Mouse (Mus musculus) hindbrain, embryonic 12.5 days (tissue): Measurements from ENCODE around the gene Foxc2. TPM values are rescaled to one million over a fixed set of nuclear protein-coding genes. Genes with fewer than 3 reads are reported as not detected.

Experiments
- ATAC-seq: fragments of 200-750 bp; cut with Nextera tagmentation; 2 replicates; pipeline ENCODE4 v1.8.0; 2017; ENCODE audit warnings: moderate TSS enrichment; ENCODE audit not compliant: low FRiP score
- H3K27ac ChIP-seq: fragments of 300-500 bp; sonication (generic); 2 replicates; pipeline ENCODE4 v1.5.1; 2016; ENCODE audit warnings: mild to moderate bottlenecking
- H3K27me3 ChIP-seq: fragments of 300-500 bp; sonication (generic); 2 replicates; pipeline ENCODE4 v1.6.1; 2016; ENCODE audit warnings: mild to moderate bottlenecking
- H3K36me3 ChIP-seq: fragments of 300-500 bp; sonication (generic); 2 replicates; pipeline ENCODE4 v1.6.1; 2016; ENCODE audit warnings: mild to moderate bottlenecking
- H3K4me1 ChIP-seq: fragments of 300-500 bp; sonication (generic); 2 replicates; pipeline ENCODE4 v1.6.1; 2016
- H3K4me2 ChIP-seq: fragments of 300-500 bp; sonication (generic); replicated peaks from 2 replicates; pipeline ENCODE4 v1.6.1; 2016; ENCODE audit warnings: mild to moderate bottlenecking
- H3K4me3 ChIP-seq: fragments of 300-500 bp; sonication (generic); 2 replicates; pipeline ENCODE4 v1.5.1; 2016; ENCODE audit warnings: mild to moderate bottlenecking
- H3K9ac ChIP-seq: fragments of 300-500 bp; sonication (generic); 2 replicates; pipeline ENCODE4 v1.6.1; 2016; ENCODE audit warnings: mild to moderate bottlenecking, moderate library complexity
- H3K9me3 ChIP-seq: fragments of 300-500 bp; sonication (generic); replicated peaks from 2 replicates; pipeline ENCODE4 v1.6.1; 2016; ENCODE audit warnings: mild to moderate bottlenecking
- WGBS: fragments of 180-500 bp; shearing (Covaris S2); methylation state at CpG from one replicate; pipeline ENCODE4 v1.1.7; 2016; 5-methylcytosine and 5-hydroxymethylcytosine counted together
- polyA plus RNA-seq: library from polyadenylated mRNA; unstranded; fragments of >200 nt; fragmentation: Nextera tagmentation; extraction: Ambion mirVana; gene quantifications from 2 replicates; pipeline ENCODE4 v1.2.1, GENCODE M21; 2016

The Foxc2 gene
- polyA plus RNA-seq, 1 experiment from 2014 or later: 25.4 TPM

- 2% methylated on average over 40 of the region's 40 CpGs for WGBS
- Histone ChIP-seq H3K9me3 (no peaks in the 10 kb centered on the region), H3K4me1 (peaks cover 11% of the 10 kb centered on the region), H3K4me3 (no peak overlapping the region), H3K4me2 (no peak overlapping the region), H3K9ac (no peak overlapping the region), H3K27me3 (peaks cover 98% of the 10 kb centered on the region), H3K27ac (no peak overlapping the region), H3K36me3 (no peaks in the 10 kb centered on the region)
- no peak for ATAC-seq
Measured at GRCm38 (mm10) chr8:121088871-121089630, 26.9 kb upstream of the Foxc2 start.

- peaks cover 3% of the 10 kb centered on the region for H3K4me1 ChIP-seq
- no peak overlapping the region for H3K4me3 ChIP-seq
- no peaks in the 10 kb centered on the region for H3K36me3 ChIP-seq
- WGBS: 4% methylated on average over 32 of the region's 32 CpGs
- no peak overlapping the region for H3K27ac ChIP-seq
- H3K9me3 ChIP-seq: no peaks in the 10 kb centered on the region
- no peak overlapping the region for H3K4me2 ChIP-seq
- no peak for ATAC-seq
- H3K27me3 ChIP-seq: peaks cover 95% of the 10 kb centered on the region
- no peak overlapping the region for H3K9ac ChIP-seq
Measured at GRCm38 (mm10) chr8:121089631-121090380, 26.2 kb upstream of the Foxc2 start.

- Histone ChIP-seq H3K4me3 (no peak overlapping the region), H3K27ac (no peak overlapping the region), H3K4me2 (no peak overlapping the region), H3K36me3 (no peaks in the 10 kb centered on the region), H3K4me1 (no peaks in the 10 kb centered on the region), H3K9me3 (no peaks in the 10 kb centered on the region), H3K9ac (no peak overlapping the region), H3K27me3 (peaks cover 86% of the 10 kb centered on the region)
- no peak for ATAC-seq
- 0% methylated on average over 1 of the region's 1 CpGs for WGBS
Measured at GRCm38 (mm10) chr8:121090716-121091115, 25.3 kb upstream of the Foxc2 start.

GRCm38 (mm10) chr8:121092141-121092540, 23.8 kb upstream of the Foxc2 start:
- 28% methylated on average over 6 of the region's 6 CpGs for WGBS
- H3K9me3 ChIP-seq: no peaks in the 10 kb centered on the region
- no peak overlapping the region for H3K27ac ChIP-seq
- H3K4me3 ChIP-seq: no peak overlapping the region
- no peaks in the 10 kb centered on the region for H3K4me1 ChIP-seq
- H3K27me3 ChIP-seq: peaks cover 72% of the 10 kb centered on the region
- peaks cover 10% of the 10 kb centered on the region for H3K36me3 ChIP-seq
- peak; percentile 24; the same call in 1 of the 2 replicates for ATAC-seq
- H3K9ac ChIP-seq: no peak overlapping the region
- H3K4me2 ChIP-seq: no peak overlapping the region

GRCm38 (mm10) chr8:121092627-121093026, 23.3 kb upstream of the Foxc2 start:
- WGBS: 5% methylated on average over 16 of the region's 16 CpGs
- peak; percentile 46; the same call in 1 of the 2 replicates for ATAC-seq

GRCm38 (mm10) chr8:121093496-121093895, 22.5 kb upstream of the Foxc2 start:
- H3K36me3 ChIP-seq: peaks cover 23% of the 10 kb centered on the region
- WGBS: 60% methylated on average over 6 of the region's 6 CpGs
- peaks cover 59% of the 10 kb centered on the region for H3K27me3 ChIP-seq
- no peak overlapping the region for H3K4me3 ChIP-seq
- ATAC-seq: no peak
- H3K9ac ChIP-seq: no peak overlapping the region
- H3K4me1 ChIP-seq: no peaks in the 10 kb centered on the region
- H3K4me2 ChIP-seq: no peak overlapping the region
- H3K27ac ChIP-seq: no peak overlapping the region
- H3K9me3 ChIP-seq: no peaks in the 10 kb centered on the region

More at GRCm38 (mm10) chr8:121092627-121093026, 23.3 kb upstream of the Foxc2 start:
- no peaks in the 10 kb centered on the region for H3K9me3 ChIP-seq
- peaks cover 67% of the 10 kb centered on the region for H3K27me3 ChIP-seq
- H3K4me2 ChIP-seq: no peak overlapping the region
- H3K36me3 ChIP-seq: peaks cover 15% of the 10 kb centered on the region
- H3K4me1 ChIP-seq: no peaks in the 10 kb centered on the region
- no peak overlapping the region for H3K9ac ChIP-seq
- no peak overlapping the region for H3K27ac ChIP-seq
- no peak overlapping the region for H3K4me3 ChIP-seq

DNA sequence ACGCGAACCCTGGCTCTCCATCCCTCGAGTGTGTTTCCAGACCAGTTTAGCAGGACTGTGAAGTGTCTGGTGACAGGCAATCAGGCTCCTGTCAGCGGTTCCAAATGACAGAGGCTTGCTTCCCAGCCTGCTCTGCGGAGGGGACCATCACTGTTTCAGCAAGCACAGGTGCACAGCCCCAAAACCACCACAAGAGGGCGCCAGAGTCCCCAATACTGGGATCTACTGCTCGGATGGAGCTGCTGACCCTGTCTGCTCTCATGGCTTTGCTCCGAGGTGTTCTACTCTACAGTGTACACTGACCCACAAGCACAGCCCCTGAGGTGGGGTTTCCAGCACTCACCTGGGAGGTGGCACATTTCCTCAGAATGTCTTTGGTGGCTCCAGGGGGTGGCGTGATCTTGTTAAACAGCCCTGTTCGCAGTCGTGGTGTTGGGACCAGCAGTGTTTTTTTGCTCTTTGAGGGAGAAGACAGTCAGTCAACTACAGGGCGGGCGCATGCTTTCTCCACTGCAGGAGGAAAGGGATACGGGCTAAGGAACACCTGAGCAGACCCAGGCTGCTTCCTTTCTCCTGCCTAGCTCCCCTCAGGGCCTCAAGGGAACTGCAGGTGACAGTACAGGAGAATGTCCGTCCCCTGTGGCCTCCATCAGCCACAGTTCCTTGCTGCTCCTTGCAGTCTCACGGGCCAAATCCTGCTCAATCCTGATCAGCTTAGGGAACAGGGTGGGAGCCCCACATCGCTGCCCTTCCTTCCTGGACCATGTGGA, 11.7 kb upstream of the Foxc2 start:
- Histone ChIP-seq H3K4me1 (peaks cover 20% of the 10 kb centered on the region), H3K9ac (no peak overlapping the region), H3K4me2 (no peak overlapping the region), H3K4me3 (no peak overlapping the region), H3K9me3 (no peaks in the 10 kb centered on the region), H3K27me3 (no peaks in the 10 kb centered on the region), H3K27ac (no peak overlapping the region), H3K36me3 (peaks cover 58% of the 10 kb centered on the region)
- ATAC-seq: no peak
- WGBS: 56% methylated on average over 17 of the region's 17 CpGs

- H3K9me3 ChIP-seq: no peaks in the 10 kb centered on the region
- H3K4me2 ChIP-seq: peak within 1 kb of the TSS; percentile 93
- peak within 1 kb of the TSS; percentile 81 for H3K27ac ChIP-seq
- ATAC-seq: peak; percentile 94
- 1% methylated on average over 75 of the region's 75 CpGs for WGBS
- peaks cover 20% of the 10 kb centered on the region for H3K4me1 ChIP-seq
- peaks cover 31% of the 10 kb centered on the region for H3K27me3 ChIP-seq
- H3K9ac ChIP-seq: peak within 1 kb of the TSS; percentile 91
- H3K36me3 ChIP-seq: peaks cover 23% of the 10 kb centered on the region
- H3K4me3 ChIP-seq: peak within 1 kb of the TSS; percentile 90
Measured at GRCm38 (mm10) chr8:121107668-121108656, 8.0 kb upstream of the Foxc2 start, which contains the start of gene Mthfsd. TSS of gene Mthfsd (minus strand) at chr8:121108392.

- no peak overlapping the region for H3K27ac ChIP-seq
- H3K4me3 ChIP-seq: peak overlapping the region; percentile 90
- peak overlapping the region; percentile 93 for H3K4me2 ChIP-seq
- H3K9me3 ChIP-seq: no peaks in the 10 kb centered on the region
- H3K36me3 ChIP-seq: peaks cover 19% of the 10 kb centered on the region
- H3K9ac ChIP-seq: peak overlapping the region; percentile 91
- WGBS: 11% methylated on average over 5 of the region's 5 CpGs
- peaks cover 20% of the 10 kb centered on the region for H3K4me1 ChIP-seq
- H3K27me3 ChIP-seq: peaks cover 35% of the 10 kb centered on the region
- ATAC-seq: no peak
Measured at GRCm38 (mm10) chr8:121108657-121109056, 7.3 kb upstream of the Foxc2 start.

DNA sequence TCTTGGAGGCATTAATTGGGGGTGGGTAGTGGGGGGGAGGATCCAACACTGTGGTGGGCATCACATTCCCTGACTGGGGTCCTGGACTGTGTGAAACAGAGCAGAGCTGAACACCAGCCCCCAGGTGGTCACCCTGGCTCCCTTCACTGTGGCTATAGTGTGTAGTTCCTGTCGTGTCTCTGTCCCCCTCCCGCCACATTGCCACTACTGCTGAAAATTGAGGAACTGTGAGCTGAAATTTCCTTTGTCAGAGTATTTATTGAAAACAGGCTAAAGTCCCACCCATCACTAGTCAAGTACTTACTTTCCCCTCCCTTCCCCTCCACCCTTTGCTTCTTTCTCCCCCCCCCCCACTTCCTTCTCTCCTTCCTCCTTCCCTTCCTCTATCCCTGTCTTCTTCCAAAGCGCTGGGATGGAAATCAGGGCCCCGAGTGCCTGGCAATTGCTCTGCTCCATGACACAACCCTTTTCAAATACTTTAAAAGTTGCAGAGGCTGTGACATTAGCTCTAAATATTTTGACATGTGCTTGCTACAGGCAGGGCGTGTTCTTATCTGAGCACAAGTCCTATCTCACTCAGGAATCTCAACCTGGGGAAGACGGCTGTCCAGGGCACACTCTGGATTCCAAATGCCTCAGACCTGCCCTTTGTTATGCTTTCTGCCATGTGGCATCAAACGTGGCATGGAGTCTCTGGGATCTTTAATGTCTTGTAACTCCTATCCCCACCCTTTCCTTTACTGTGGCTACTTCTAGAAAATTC, 4.6 kb upstream of the Foxc2 start:
- no peak for ATAC-seq
- Histone ChIP-seq H3K36me3 (peaks cover 2% of the 10 kb centered on the region; the same call in 1 of the 2 replicates), H3K9me3 (no peaks in the 10 kb centered on the region), H3K4me2 (no peak overlapping the region), H3K27me3 (peaks cover 61% of the 10 kb centered on the region), H3K9ac (no peak overlapping the region), H3K4me3 (no peak overlapping the region), H3K27ac (no peak overlapping the region), H3K4me1 (peaks cover 22% of the 10 kb centered on the region)
- WGBS: 46% methylated on average over 7 of the region's 7 CpGs
